Mouse (Mus musculus) lung, postnatal 36 days (tissue): ENCODE results near the gene Tas2r143.

Experiments
- DNase-seq: peaks from one replicate; pipeline ENCODE4 v3.0.0; 2022; ENCODE audit warnings: mixed read lengths

Gene Tas2r143

DNA sequence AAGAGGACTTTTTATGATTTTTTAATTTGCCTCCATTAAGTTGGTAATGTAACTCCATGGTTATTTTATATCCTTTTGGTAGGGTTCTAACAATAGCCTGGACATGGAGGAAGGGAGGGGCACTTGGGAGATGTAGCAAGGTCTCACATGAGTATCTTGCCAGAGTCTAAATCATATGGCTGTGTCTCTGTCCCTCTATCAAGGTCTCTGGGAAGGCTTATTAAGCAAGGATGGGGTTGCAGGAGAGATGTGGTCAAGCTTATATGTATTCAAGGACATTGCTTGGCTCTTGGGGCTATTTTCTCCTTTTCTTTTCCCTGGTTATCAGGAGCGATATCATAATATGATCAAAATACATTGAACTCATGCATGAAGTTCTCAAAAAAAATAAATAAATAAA lies 1.0 kb upstream of the Tas2r143 start:
- no peak for DNase-seq

DNA sequence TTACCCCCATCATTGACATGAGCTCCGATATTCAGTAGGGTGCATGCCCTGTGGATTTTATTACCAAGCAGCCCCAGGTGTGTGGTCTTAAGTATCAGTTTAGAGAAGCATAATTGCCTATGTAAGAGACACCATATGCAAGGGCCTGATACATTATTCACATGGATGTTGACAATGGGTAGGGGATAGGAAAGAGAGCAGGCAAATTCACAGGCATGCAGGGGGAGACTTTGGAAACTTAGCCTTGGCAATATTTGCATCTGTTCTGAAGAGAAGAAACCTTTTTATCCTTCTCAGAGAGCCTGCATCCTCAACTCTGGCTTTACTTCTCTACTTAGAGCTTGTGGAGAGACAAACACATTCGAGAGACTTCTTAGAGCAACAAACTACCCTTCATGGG lies 5.1 kb downstream of the Tas2r143 start, which contains the start of gene Tas2r135:
Gene Tas2r135, plus strand, starts transcription at position 301 of the 400 bp plus-strand sequence.
- DNase-seq, result no peak

DNA sequence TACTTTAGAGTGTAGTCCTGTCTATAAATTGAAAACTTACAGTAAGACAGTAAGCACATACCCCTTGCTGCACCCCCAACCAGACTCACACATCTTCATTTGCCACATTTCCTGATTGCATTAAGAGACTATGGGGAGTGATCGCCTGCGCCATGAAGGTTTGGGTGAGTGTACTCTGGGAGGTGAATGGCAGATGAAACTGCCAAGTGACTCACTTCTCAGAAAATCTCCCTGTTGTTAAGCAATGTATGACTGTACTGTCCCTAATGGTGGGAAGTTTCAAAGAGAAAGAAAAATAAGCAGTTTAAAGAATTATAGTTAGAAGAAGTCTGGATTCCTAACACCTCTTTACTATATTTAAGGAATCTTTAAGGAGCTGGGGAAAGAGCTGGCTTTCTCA lies 19.4 kb downstream of the Tas2r143 start:
- no peak for DNase-seq

DNA sequence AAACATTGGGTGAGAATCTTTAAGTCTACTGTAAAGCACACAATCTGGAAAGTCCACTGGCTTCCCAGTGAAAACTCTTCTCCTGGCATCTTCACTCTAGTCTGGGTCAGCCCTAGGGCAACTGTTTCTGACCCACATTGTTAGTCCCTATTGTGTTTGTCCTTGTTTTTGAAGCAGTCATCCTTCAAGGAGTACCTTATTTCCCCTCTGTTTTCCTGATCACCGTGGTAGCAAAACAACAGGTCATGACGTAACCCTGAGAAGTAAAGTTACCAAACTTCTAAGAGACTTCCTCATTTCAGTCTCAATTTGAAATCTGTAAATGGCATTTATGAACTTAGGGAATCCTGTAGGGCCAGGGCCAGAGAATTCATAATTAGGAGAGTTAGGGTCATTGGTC lies 21.4 kb downstream of the Tas2r143 start:
- DNase-seq, result peak; percentile 68

DNA sequence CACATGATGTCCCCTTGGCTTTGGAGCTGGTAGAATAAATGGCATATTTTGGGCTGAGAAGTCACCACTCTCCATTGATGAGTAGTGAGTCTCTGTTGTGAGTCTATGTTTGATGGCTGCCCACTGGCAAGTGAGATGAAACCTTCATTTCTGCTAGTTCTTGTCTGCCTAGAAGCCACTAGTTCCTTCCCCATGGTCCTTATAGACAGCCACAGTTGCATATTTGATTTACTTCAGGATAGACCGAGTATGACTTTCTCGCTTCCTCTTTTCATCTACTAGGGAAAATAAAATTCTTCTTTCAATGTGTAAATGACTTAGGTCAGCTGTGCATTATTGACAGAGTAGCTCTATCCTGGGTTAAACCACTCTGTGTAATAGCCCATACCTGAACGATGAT lies 24.4 kb downstream of the Tas2r143 start:
- no peak for DNase-seq

DNA sequence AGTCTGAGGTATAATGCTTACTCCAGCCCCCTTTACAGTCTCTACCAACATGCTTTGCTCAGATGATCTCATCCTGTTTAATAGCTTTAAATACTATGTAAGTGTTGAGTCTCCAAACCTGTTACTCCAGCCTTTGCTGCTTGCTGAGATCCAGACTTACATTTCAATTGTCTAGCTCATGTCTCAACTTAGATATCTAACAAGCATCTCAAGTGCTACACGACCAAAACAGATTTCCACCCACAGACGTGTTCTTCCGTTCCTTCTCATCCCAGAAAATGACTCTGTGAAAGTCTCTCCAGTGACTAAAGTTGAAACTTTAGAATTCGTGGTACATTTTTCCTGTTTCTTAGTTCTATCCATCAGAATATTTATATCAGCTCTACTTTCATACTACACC lies 26.3 kb downstream of the Tas2r143 start:
- DNase-seq, result no peak

DNA sequence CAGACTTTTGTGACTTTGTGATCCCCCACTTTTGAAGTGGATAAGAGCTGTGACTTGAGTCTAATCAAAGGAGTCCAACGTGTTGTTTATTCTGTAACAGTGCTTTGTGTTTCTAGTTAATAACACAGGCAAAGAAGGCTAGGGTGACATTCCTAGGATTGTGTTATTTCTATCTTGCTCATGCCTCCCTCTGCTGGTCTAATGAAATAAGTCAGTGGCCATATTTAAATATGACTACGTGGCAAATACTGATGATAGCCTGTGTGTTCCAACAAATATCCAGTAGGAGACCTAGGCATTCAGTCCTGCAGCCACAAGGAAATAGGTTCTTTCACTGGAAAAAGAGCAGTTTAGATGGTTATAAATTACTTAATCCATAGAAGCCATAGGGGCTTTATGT lies 33.5 kb downstream of the Tas2r143 start:
- DNase-seq, result peak; percentile 62

DNA sequence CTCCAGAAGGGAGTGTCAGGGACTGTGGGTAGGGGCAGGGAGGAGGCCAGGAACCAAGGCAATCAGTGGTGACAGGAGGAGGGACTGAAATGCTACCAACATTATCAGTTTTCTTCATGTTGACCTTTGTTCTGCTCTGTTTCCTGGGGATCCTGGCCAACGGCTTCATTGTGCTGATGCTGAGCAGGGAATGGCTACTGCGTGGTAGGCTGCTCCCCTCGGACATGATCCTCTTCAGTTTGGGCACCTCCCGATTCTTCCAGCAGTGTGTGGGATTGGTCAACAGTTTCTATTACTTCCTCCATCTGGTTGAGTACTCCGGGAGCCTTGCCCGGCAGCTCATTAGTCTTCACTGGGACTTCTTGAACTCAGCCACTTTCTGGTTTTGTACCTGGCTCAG lies 34.4 kb downstream of the Tas2r143 start, which contains the start of gene Tas2r126:
Gene Tas2r126, plus strand, starts transcription at position 90 of the 400 bp plus-strand sequence.
- DNase-seq, result peak; percentile 30

DNA sequence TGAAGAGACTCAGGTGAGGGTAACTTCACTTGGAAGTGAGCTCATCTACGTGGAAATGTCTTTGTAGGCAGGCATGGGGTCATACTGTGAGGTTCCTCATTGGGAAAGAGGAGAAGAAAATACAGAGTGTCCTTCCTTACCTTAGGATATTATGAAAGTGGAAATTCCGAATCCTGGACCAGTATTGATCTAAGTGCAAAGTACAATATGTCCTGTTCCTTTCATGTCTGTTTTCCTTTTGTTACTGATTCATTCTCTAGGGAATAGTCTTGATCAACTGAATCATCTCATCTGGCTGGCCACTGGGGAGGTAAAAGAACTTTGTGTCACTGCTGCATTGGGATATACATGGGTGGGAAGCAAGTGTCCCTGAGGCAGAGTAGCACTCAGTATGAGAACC lies 35.5 kb downstream of the Tas2r143 start:
- DNase-seq, result no peak

DNA sequence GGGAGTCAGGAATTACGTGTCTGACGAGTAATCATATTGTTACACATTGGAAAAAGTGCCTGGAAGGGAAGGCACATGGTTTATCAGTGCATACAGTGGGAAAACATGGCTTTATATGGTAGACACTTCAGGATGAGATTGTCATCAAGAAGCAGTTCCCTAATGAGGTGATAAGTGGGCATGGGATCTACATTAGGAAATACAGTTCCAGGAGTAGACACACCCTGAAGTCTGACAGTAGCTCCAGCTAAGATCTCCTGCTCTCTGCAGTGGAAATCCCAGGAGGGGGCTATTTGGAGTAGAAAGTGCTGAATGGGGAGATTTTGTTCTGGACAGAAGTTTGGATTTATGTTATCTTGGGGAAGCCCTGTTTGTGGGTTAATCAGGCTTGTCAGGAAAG lies 41.4 kb downstream of the Tas2r143 start:
- no peak for DNase-seq

DNA sequence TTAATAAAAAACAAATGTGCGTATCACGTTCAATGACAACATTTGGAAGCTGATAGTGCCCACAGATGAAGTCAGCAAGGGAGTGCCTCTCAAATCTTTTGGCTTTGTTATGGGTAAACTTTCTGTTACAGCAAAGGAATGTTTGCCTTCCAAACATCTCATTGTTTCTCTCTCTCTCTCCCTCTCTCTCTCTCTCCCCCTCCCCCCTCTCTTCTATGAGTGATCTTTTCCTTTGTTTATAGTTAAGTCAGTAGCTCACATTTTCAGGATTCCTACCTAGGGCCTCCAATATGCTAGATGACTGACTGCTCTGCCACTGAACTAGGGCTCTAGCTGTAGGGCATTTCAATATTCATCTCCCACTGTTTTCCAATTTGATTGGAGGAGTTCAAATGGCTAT lies 44.5 kb downstream of the Tas2r143 start:
- no peak for DNase-seq

DNA sequence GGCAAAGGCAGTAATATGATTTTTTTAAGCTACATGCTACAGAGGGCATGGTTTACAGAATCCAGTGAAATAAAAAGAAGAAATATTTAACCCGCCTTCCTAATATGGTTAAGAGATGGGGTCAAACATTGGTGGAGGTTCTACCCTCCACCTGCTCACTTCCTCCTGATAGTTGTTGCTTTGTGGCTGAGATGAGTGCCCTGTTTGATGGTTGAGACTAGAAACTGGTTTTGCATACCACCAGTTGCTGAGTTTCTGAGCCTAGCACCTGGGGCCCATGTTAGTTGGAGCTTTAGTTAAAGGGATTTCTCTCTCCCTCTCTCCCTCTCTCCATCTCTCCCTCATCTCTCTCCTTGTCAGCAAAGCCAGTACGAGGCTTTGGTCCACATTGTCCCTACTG lies 47.3 kb downstream of the Tas2r143 start:
- DNase-seq, result no peak
